Mouse (Mus musculus): ENCODE measurements around the gene Lamtor4. TPM values are rescaled to one million over a fixed set of nuclear protein-coding genes. Genes with fewer than 3 reads are reported as not detected.

The Lamtor4 gene
- polyA plus RNA-seq, 1 experiment from 2014 or later, result 85.0 TPM

DNA sequence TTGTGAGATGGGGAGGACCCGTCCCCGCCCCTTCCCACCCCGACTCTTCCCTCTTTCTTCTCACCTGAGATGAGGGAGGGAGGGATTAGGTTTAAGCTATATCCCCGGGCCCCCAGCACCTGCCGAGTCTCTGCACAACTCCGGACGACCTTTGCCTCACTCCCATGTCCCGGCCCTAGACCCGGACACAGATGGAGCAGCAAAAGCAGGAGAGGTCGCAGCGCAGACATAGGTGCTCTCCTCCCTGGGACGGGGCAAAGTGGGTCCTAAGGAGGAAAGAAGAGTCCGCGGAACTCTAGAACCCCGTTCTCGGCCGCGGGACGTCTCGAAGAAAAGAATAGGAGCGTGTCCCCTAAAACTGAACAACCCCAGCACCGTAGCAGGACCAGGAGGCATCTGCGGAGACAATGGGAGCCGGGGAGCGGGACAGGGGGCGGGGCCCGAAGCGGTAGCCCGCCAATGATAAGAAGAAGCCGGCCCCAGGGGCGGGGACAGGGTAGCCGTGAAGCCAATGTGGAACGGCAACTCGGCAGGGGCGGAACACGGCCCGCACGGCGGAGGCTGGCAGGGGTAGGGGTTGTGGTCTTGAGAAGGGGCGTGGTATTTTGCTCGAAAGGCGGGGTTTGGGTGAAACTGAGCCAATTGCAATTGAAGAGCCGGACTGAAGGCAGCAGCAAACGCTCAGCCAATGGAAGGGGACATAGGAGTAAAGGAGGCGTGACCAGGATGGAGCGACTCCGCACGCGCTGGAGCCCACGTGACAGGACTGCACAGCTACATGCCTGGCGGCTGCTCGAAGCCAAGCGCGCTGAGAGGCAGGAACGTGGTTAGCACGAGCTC, 24.5 kb downstream of the Lamtor4 start, which contains the start of the genes Gm43720, Gpc2 and Stag3:
Gm43720 (minus strand) TSS at position 374 of the 840 bp plus-strand sequence.
Gpc2 (minus strand) TSS at position 421 of the 840 bp plus-strand sequence.
Stag3 (plus strand) TSS at position 656 of the 840 bp plus-strand sequence.
- H3K4me2 ChIP-seq (replicated peaks), result peak within 1 kb of the TSS; percentile 68
- H3K9me3 ChIP-seq (ENCODE audit: control insufficient read depth, low read length), result peaks cover 7% of the 10 kb centered on the region; the same call in 1 of the 2 replicates
- H3K4me3 ChIP-seq (replicated peaks; ENCODE audit: low read length), result peak within 1 kb of the TSS; percentile 54
- H3K36me3 ChIP-seq (replicated peaks; ENCODE audit: control insufficient read depth, insufficient read depth), result peaks cover 32% of the 10 kb centered on the region
- 1% methylated on average over 56 of the region's 56 CpGs for WGBS
- H3K27me3 ChIP-seq (ENCODE audit: control insufficient read depth, insufficient read depth, low read length), result no peaks in the 10 kb centered on the region
- ATAC-seq (ENCODE audit: low FRiP score), result peak; percentile 99
- H3K27ac ChIP-seq, result peak within 1 kb of the TSS; percentile 64
- peaks cover 43% of the 10 kb centered on the region for H3K4me1 ChIP-seq (replicated peaks; ENCODE audit: control insufficient read depth, insufficient read depth, low read length)
- peak within 1 kb of the TSS; percentile 71 for H3K9ac ChIP-seq
- peak; percentile 97 for DNase-seq (ENCODE audit: low spot score)

DNA sequence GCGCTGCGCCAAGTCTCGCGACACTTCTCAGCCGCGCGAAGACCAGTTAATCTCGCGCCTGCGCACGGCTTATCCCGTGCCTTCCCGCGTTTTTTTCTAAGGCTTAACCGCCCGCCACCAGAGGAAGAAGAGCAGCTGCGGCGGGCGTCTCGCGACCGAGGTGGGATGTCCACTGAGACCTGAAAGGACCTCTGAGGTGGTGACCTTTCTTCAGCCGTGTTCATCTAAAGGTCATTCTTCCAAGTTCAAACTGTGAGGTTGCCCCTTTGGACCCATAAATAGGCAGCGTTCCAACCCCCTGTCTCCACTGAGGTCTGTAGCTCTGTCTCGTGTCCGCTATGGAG, 25.1 kb downstream of the Lamtor4 start:
- peaks cover 37% of the 10 kb centered on the region for H3K4me1 ChIP-seq (replicated peaks; ENCODE audit: control insufficient read depth, insufficient read depth, low read length)
- no peak for DNase-seq (ENCODE audit: low spot score)
- peaks cover 28% of the 10 kb centered on the region for H3K36me3 ChIP-seq (replicated peaks; ENCODE audit: control insufficient read depth, insufficient read depth)
- no peak overlapping the region for H3K27ac ChIP-seq
- H3K4me3 ChIP-seq (replicated peaks; ENCODE audit: low read length), result peak overlapping the region; percentile 54
- WGBS, result 21% methylated on average over 26 of the region's 26 CpGs
- no peaks in the 10 kb centered on the region for H3K27me3 ChIP-seq (ENCODE audit: control insufficient read depth, insufficient read depth, low read length)
- H3K4me2 ChIP-seq (replicated peaks), result peak overlapping the region; percentile 68
- no peak for ATAC-seq (ENCODE audit: low FRiP score)
- H3K9me3 ChIP-seq (ENCODE audit: control insufficient read depth, low read length), result peaks cover 7% of the 10 kb centered on the region; the same call in 1 of the 2 replicates
- H3K9ac ChIP-seq, result no peak overlapping the region

DNA sequence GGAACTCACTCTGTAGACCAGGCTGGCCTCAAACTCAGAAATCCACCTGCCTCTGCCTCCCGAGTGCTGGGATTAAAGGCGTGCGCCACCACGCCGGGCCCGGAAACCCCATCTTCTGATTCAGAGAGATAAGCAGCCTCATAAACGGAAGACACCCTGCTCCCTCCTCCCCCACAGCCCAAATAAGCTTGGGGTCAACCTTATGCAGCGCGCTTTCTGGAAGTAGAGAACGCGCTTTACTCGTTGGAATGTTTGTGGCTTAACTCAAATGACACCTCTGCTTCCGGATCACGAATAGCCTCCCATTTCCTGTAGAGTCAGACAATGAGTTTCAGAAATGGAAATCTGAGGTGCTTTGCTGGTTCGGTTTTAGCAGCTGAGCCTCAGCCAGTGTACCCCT, 25.5 kb downstream of the Lamtor4 start:
- no peak for ATAC-seq (ENCODE audit: low FRiP score)
- WGBS, result 93% methylated on average over 15 of the region's 15 CpGs
- no peak for DNase-seq (ENCODE audit: low spot score)
- Histone ChIP-seq H3K4me1 (replicated peaks; ENCODE audit: control insufficient read depth, insufficient read depth, low read length) (peaks cover 33% of the 10 kb centered on the region), H3K9ac (no peak overlapping the region), H3K27ac (no peak overlapping the region), H3K4me2 (replicated peaks) (peak overlapping the region; percentile 68), H3K36me3 (replicated peaks; ENCODE audit: control insufficient read depth, insufficient read depth) (peaks cover 23% of the 10 kb centered on the region; the same call in 1 of the 2 replicates), H3K27me3 (ENCODE audit: control insufficient read depth, insufficient read depth, low read length) (no peaks in the 10 kb centered on the region), H3K9me3 (ENCODE audit: control insufficient read depth, low read length) (peaks cover 7% of the 10 kb centered on the region; the same call in 1 of the 2 replicates), H3K4me3 (replicated peaks; ENCODE audit: low read length) (peak overlapping the region; percentile 54)

- 86% methylated on average over 2 of the region's 2 CpGs for WGBS
Measured at GRCm38 (mm10) chr5:138281798-138282197, 26.5 kb downstream of the Lamtor4 start.

GRCm38 (mm10) chr5:138283540-138283939, 28.3 kb downstream of the Lamtor4 start:
- H3K27me3 ChIP-seq (ENCODE audit: control insufficient read depth, insufficient read depth, low read length), result no peaks in the 10 kb centered on the region
- no peak overlapping the region for H3K27ac ChIP-seq
- no peaks in the 10 kb centered on the region for H3K36me3 ChIP-seq (replicated peaks; ENCODE audit: control insufficient read depth, insufficient read depth)
- no peak overlapping the region for H3K9ac ChIP-seq
- ATAC-seq (ENCODE audit: low FRiP score) (no peak), DNase-seq (ENCODE audit: low spot score) (no peak)
- H3K4me2 ChIP-seq (replicated peaks), result no peak overlapping the region
- WGBS, result 59% methylated on average over 1 of the region's 1 CpGs
- H3K4me1 ChIP-seq (replicated peaks; ENCODE audit: control insufficient read depth, insufficient read depth, low read length), result peaks cover 6% of the 10 kb centered on the region
- peaks cover 7% of the 10 kb centered on the region; the same call in 1 of the 2 replicates for H3K9me3 ChIP-seq (ENCODE audit: control insufficient read depth, low read length)
- H3K4me3 ChIP-seq (replicated peaks; ENCODE audit: low read length), result no peak overlapping the region

More at GRCm38 (mm10) chr5:138281798-138282197, 26.5 kb downstream of the Lamtor4 start:
- H3K36me3 ChIP-seq (replicated peaks; ENCODE audit: control insufficient read depth, insufficient read depth), result peaks cover 15% of the 10 kb centered on the region; the same call in 1 of the 2 replicates
- peaks cover 7% of the 10 kb centered on the region; the same call in 1 of the 2 replicates for H3K9me3 ChIP-seq (ENCODE audit: control insufficient read depth, low read length)
- no peak overlapping the region for H3K4me2 ChIP-seq (replicated peaks)
- peaks cover 23% of the 10 kb centered on the region for H3K4me1 ChIP-seq (replicated peaks; ENCODE audit: control insufficient read depth, insufficient read depth, low read length)
- H3K27me3 ChIP-seq (ENCODE audit: control insufficient read depth, insufficient read depth, low read length), result no peaks in the 10 kb centered on the region
- no peak for DNase-seq (ENCODE audit: low spot score)
- H3K27ac ChIP-seq, result no peak overlapping the region
- H3K4me3 ChIP-seq (replicated peaks; ENCODE audit: low read length), result no peak overlapping the region
- H3K9ac ChIP-seq, result no peak overlapping the region
- ATAC-seq (ENCODE audit: low FRiP score), result no peak

- H3K27ac ChIP-seq, result no peak overlapping the region
- no peaks in the 10 kb centered on the region for H3K4me1 ChIP-seq (replicated peaks; ENCODE audit: control insufficient read depth, insufficient read depth, low read length)
- no peak overlapping the region for H3K4me2 ChIP-seq (replicated peaks)
- DNase-seq (ENCODE audit: low spot score) (no peak), ATAC-seq (ENCODE audit: low FRiP score) (no peak)
- no peaks in the 10 kb centered on the region for H3K36me3 ChIP-seq (replicated peaks; ENCODE audit: control insufficient read depth, insufficient read depth)
- H3K9me3 ChIP-seq (ENCODE audit: control insufficient read depth, low read length), result no peaks in the 10 kb centered on the region
- no peak overlapping the region for H3K4me3 ChIP-seq (replicated peaks; ENCODE audit: low read length)
- no peaks in the 10 kb centered on the region for H3K27me3 ChIP-seq (ENCODE audit: control insufficient read depth, insufficient read depth, low read length)
- WGBS, result 80% methylated on average over 3 of the region's 3 CpGs
- H3K9ac ChIP-seq, result no peak overlapping the region
Measured at GRCm38 (mm10) chr5:138287861-138288260, 32.6 kb downstream of the Lamtor4 start.

DNA sequence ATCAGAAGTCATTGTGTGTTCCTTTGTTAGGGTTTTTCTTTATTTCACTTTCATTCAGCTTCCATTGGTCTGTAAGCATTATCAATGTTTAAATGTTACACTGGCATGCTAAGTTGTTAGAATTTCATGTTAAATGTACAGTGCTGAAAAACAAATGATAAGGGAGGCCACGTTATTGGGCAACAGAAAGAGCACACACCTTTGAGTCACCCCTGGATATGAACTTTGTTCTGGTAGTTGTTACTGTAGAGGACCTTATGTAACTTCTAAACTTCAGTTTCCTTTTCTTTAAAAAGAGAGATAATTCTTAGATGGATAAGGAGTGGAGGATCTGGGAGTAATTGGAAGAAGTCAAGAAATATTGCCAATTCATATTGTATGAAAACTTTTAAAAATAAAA, 36.4 kb downstream of the Lamtor4 start:
- H3K9me3 ChIP-seq (ENCODE audit: control insufficient read depth, low read length), result no peaks in the 10 kb centered on the region
- no peak overlapping the region for H3K27ac ChIP-seq
- no peaks in the 10 kb centered on the region for H3K27me3 ChIP-seq (ENCODE audit: control insufficient read depth, insufficient read depth, low read length)
- no peak for DNase-seq (ENCODE audit: low spot score)
- no peaks in the 10 kb centered on the region for H3K4me1 ChIP-seq (replicated peaks; ENCODE audit: control insufficient read depth, insufficient read depth, low read length)
- H3K4me3 ChIP-seq (replicated peaks; ENCODE audit: low read length), result no peak overlapping the region
- no peak overlapping the region for H3K4me2 ChIP-seq (replicated peaks)
- no peak for ATAC-seq (ENCODE audit: low FRiP score)
- WGBS, result 80% methylated on average over 1 of the region's 1 CpGs
- H3K36me3 ChIP-seq (replicated peaks; ENCODE audit: control insufficient read depth, insufficient read depth), result no peaks in the 10 kb centered on the region
- no peak overlapping the region for H3K9ac ChIP-seq

DNA sequence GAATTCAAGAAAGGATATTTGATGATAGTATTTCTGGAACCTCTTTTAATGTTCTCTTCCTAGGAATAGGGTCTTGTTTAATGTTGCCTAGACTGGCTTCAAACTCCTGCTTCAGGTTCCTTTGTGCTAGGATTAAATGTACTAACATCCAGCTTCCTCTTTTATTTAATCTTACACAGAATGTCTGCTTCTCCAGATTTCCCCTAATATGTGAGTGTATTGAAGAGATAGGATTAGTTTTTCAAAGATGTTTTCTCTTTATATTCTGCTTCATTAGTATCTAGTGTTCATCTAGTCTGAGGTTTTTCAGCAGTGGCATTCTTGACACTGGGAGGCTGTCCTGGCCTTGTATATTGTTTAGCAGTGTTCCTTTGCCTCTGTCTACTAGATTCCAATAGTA, 38.9 kb downstream of the Lamtor4 start:
- ATAC-seq (ENCODE audit: low FRiP score), result no peak
- DNase-seq (ENCODE audit: low spot score), result no peak

DNA sequence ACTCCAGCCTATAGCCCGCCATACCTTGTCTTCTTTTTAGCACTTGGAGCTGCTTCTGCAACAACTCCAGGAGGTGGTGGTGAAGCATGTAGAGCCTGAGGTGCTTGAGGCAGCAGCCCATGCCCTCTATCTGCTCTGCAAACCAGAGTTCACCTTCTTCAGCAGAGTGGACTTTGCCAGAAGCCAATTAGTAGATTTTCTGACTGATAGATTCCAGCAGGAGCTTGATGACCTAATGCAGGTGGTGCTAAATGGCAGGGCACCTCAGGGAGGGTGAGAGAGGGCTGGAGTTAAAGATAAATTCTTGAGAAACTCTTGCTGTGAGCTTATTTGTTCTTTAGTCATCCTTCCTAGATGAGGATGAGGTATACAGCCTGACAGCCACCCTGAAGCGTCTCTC, 44.3 kb downstream of the Lamtor4 start:
- Histone ChIP-seq H3K36me3 (replicated peaks; ENCODE audit: control insufficient read depth, insufficient read depth) (no peaks in the 10 kb centered on the region), H3K9me3 (ENCODE audit: control insufficient read depth, low read length) (no peaks in the 10 kb centered on the region), H3K27ac (no peak overlapping the region), H3K4me2 (replicated peaks) (no peak overlapping the region), H3K27me3 (ENCODE audit: control insufficient read depth, insufficient read depth, low read length) (no peaks in the 10 kb centered on the region), H3K4me1 (replicated peaks; ENCODE audit: control insufficient read depth, insufficient read depth, low read length) (no peaks in the 10 kb centered on the region), H3K4me3 (replicated peaks; ENCODE audit: low read length) (no peak overlapping the region), H3K9ac (no peak overlapping the region)
- ATAC-seq (ENCODE audit: low FRiP score) (no peak), DNase-seq (ENCODE audit: low spot score) (no peak)
- 90% methylated on average over 2 of the region's 2 CpGs for WGBS

More for the DNA sequence above, 38.9 kb downstream of the Lamtor4 start:
- Histone ChIP-seq H3K27me3 (ENCODE audit: control insufficient read depth, insufficient read depth, low read length) (no peaks in the 10 kb centered on the region), H3K9ac (no peak overlapping the region), H3K27ac (no peak overlapping the region), H3K9me3 (ENCODE audit: control insufficient read depth, low read length) (no peaks in the 10 kb centered on the region), H3K4me2 (replicated peaks) (no peak overlapping the region), H3K36me3 (replicated peaks; ENCODE audit: control insufficient read depth, insufficient read depth) (no peaks in the 10 kb centered on the region), H3K4me3 (replicated peaks; ENCODE audit: low read length) (no peak overlapping the region), H3K4me1 (replicated peaks; ENCODE audit: control insufficient read depth, insufficient read depth, low read length) (no peaks in the 10 kb centered on the region)

Measured in hindbrain, embryonic 14.5 days (tissue).